Mouse (Mus musculus) ES-CJ7 (cell line): Measurements from ENCODE around the gene Gm27027.

ENCODE experiments used
- DNase-seq: peaks from one replicate; pipeline ENCODE4 v3.0.0; 2011; ENCODE audit warnings: low read depth, low spot score

Gene Gm27027

GRCm38 (mm10) chr2:93928866-93929265, 67.3 kb downstream of the Gm27027 start:
- DNase-seq, result peak; percentile 14

DNA sequence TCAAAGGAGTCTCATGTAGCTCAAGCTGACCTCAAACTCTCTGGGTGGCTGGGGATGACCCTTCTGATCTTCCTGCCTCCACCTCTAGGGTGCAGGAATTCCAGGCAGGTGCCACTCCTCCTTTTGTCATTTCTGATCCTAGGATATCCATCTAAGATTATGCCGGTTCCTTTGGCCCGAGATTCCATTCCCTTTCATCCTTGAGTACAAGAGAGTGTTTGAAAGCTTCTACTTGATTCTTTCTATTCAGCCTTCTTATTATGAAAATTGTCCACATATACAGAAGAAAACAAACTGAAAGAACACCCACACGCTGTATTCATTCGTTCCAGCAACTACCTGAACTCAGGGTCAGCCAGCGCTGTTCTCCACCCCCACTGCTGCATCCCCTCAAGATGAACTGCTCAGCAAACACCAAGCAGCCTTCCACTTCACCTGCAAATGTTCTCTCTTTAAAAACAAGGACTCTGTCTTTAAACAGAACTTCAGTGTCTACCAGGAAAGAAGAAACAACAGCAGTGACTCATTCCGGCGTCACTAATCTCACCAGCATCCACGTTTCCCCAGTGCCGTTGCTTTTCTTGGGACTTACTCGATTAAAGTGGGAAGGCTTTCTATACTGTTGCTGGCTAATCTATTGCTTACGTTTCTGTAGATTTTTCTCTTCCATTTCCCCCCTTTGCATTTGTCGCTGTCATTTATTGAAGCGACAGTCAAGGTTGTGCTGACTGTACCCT, 68.3 kb downstream of the Gm27027 start:
- DNase-seq, result peak; percentile 95

DNA sequence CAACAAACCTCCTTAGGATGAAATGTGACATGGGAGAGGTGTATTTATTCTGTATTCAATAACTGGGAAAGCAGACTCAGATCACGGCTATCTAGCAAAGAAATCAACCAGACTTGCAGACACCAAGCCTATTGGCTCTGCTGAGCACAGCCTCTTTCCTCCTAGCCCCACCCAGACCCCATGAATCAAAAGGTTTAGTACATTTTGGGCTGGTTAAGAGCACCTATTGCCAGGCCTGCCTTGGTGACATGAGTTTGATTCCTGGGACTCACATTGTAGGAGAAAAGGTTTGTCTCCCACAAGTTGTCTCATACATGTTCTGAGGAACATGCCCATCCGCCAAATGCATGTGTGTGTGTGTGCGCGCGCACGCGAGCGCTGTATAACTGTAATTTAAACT, 70.0 kb downstream of the Gm27027 start:
- peak; percentile 27 for DNase-seq

GRCm38 (mm10) chr2:93919093-93919492, 77.1 kb downstream of the Gm27027 start:
- no peak for DNase-seq

DNA sequence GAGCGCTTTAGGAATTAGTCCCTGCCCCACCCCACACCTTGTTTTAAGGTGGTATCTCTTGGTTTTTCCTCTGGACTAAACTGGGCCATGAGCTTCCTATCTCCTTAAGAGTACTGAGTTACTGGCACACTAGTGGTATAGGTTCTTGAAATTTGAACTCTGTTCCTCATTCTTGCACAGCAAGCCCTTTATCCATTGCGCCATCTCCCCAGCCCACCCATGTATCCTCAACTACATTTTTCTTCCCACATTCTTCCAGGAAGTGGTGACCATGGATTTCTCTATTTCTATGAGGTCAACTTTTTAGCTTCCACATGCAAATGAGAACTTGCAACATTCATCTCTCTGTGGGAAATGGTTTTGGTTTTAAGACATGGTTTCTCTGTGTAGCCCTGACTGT, 82.6 kb downstream of the Gm27027 start:
- no peak for DNase-seq

- no peak for DNase-seq
Measured at GRCm38 (mm10) chr2:93911942-93912341, 84.2 kb downstream of the Gm27027 start.

DNA sequence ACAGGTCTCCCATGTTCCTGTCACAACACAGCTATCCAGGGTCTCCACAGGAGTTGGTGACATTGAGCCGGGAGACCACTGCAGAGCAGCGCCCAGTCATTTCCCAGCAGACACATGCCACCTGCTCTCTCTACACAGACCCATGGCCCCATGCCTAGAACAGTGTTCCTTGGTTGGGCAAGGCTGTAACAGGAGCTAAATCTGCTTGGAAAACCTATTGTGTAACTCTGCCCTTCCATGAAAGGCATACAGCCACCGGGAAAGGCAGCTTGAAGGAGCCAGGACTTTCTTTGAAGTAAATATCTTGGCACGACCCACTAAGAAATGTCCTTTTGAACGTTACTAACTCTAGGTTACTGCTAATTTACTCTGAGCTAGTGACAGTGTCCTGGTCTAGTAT, 86.4 kb downstream of the Gm27027 start:
- DNase-seq, result no peak

DNA sequence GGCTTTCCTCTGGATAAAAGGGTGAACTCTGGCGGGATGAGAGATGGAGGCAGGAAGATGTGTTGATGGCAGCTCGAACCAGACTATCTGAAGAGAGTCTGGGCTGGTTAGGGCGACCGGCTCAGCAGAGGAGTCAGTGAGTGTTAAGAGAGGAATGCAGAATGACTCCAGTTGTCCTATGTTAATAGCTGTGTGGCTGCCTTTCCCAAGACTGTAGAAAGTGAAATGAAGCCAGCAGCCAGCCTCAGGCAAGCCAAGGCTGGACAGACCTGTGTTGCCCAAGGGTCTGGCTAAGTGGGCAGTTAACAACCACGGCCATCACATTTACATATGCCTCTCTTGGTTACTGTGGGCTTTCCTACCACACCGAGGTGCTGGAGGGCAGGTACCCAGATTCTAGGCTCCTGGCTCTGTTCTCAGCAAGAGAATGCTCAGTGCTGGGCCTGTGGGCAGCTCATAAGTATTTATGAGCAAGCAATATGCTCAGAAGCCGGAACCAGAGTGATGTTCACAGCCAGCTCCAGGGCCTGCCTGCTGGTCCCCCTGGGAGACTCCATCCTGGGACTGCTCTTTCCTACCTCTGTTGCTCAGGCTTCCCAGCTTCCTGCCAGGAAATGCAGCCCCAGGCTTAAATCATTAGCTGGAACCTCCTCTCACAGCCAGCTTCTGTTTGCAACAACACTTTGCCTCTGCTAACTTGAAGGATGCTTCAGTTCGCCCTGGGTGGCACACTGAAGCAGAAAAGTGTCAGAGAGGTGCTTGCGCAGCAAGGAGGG, 88.4 kb downstream of the Gm27027 start:
- no peak for DNase-seq
